Mouse (Mus musculus): ENCODE measurements at regions not wholly inside any gene's neighbourhood (a gene's known extent, or its start where the extent isn't known, plus 50 kb on each side); places are given as distances from the start of the nearest gene placed in this dataset.

GRCm38 (mm10) chr13:37619841-37620725 is 158.1 kb upstream of the Rreb1 start:
- peak in 1 of 2 experiments; percentile 23 for DNase-seq (ENCODE audit: low spot score in 2 of 2)

- no peak for DNase-seq (ENCODE audit: low spot score in 2 of 2)
Observed at GRCm38 (mm10) chr13:37621319-37622050, 156.7 kb upstream of the Rreb1 start.

GRCm38 (mm10) chr13:37622366-37623088 is 155.7 kb upstream of the Rreb1 start:
- no peak for DNase-seq (ENCODE audit: low spot score in 2 of 2)

GRCm38 (mm10) chr13:37624741-37625140 is 153.5 kb upstream of the Rreb1 start:
- DNase-seq (ENCODE audit: low spot score in 2 of 2) = no peak

- DNase-seq (ENCODE audit: low spot score in 2 of 2) = no peak
Observed at GRCm38 (mm10) chr13:37625532-37626235, 152.5 kb upstream of the Rreb1 start.

- DNase-seq (ENCODE audit: low spot score in 2 of 2) = no peak
Observed at GRCm38 (mm10) chr13:37628391-37629270, 149.6 kb upstream of the Rreb1 start.

GRCm38 (mm10) chr13:37629271-37629899 is 148.8 kb upstream of the Rreb1 start:
- no peak for DNase-seq (ENCODE audit: low spot score in 2 of 2)

- no peak for DNase-seq (ENCODE audit: low spot score in 2 of 2)
Observed at GRCm38 (mm10) chr13:37632835-37633440, 145.3 kb upstream of the Rreb1 start.

GRCm38 (mm10) chr13:37636363-37636762 is 141.8 kb upstream of the Rreb1 start:
- DNase-seq (ENCODE audit: low spot score in 2 of 2) = no peak

- DNase-seq (ENCODE audit: low spot score in 2 of 2) = no peak
Observed at GRCm38 (mm10) chr13:37637151-37637550, 141.0 kb upstream of the Rreb1 start.

GRCm38 (mm10) chr13:37638071-37638511 is 140.1 kb upstream of the Rreb1 start:
- DNase-seq (ENCODE audit: low spot score in 2 of 2) = no peak

GRCm38 (mm10) chr13:37642410-37643093 is 135.6 kb upstream of the Rreb1 start:
- no peak for DNase-seq (ENCODE audit: low spot score in 2 of 2)

GRCm38 (mm10) chr13:37644751-37645181 is 133.4 kb upstream of the Rreb1 start:
- no peak for DNase-seq (ENCODE audit: low spot score in 2 of 2)

GRCm38 (mm10) chr13:37649467-37650080 is 128.6 kb upstream of the Rreb1 start:
- no peak for DNase-seq (ENCODE audit: low spot score in 2 of 2)

- DNase-seq (ENCODE audit: low spot score in 2 of 2) = no peak
Observed at GRCm38 (mm10) chr13:37651221-37651946, 126.8 kb upstream of the Rreb1 start.

- no peak for DNase-seq (ENCODE audit: low spot score in 2 of 2)
Observed at GRCm38 (mm10) chr13:37654651-37655050, 123.5 kb upstream of the Rreb1 start.

- DNase-seq (ENCODE audit: low spot score in 2 of 2) = peak in 1 of 2 experiments; percentile 25
Observed at GRCm38 (mm10) chr13:37657248-37657647, 121.0 kb upstream of the Rreb1 start.

- DNase-seq (ENCODE audit: low spot score in 2 of 2) = no peak
Observed at GRCm38 (mm10) chr13:37658034-37658433, 120.2 kb upstream of the Rreb1 start.
